Mouse (Mus musculus) cerebral cortex, adult 2 months (tissue): ENCODE results near the gene 4930503B20Rik.

Source experiments
- WGBS: fragments of 180-500 bp; shearing (Covaris S2); methylation state at CpG from one replicate; pipeline ENCODE4 v1.1.7; 2018; 5-methylcytosine and 5-hydroxymethylcytosine counted together

The 4930503B20Rik gene

GRCm38 (mm10) chr3:146598411-146598810, 52.7 kb downstream of the 4930503B20Rik start:
- 56% methylated on average over 6 of the region's 6 CpGs for WGBS

- WGBS, result 90% methylated on average over 7 of the region's 7 CpGs
Measured at GRCm38 (mm10) chr3:146596864-146597263, 54.3 kb downstream of the 4930503B20Rik start.

GRCm38 (mm10) chr3:146596387-146596786, 54.7 kb downstream of the 4930503B20Rik start:
- 84% methylated on average over 8 of the region's 8 CpGs for WGBS

GRCm38 (mm10) chr3:146595440-146595839, 55.7 kb downstream of the 4930503B20Rik start:
- 87% methylated on average over 6 of the region's 6 CpGs for WGBS
